ENCODE assay signal across 15 mouse cellular contexts in the genomic region with DNA sequence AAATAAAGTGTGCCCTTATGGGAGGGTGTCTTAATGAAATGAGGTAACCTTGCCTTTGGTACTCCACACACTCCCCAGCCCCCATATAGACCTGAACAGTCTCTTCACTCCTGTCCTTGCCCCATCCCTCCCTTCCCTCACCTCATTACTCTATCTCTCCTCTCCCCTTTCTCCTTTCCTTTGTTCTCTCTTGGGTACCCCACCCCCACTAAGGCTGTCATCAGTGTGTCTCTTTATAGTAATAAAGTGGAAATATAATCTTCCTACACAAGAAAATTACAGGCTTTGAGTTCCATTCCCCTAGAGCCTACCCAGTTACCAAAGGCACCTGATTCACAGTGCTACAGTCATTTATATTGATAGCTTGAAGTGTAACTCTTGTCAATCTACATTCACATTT.
"Had no signal": no experiment of that assay in that cellular context is flagged by ENCODE, and none has a peak within 500 bp of the region (broad histone marks: within the 10 kb centered on the region; RNA-seq: fewer than 3 reads in every experiment).

No protein-coding gene starts in this region.

- H3K27me3 ChIP-seq: lung, embryonic 15.5 days; megakaryocyte, embryonic 14.5 days; midbrain, embryonic 15.5 days; neural tube, embryonic 12.5 days; stomach, embryonic 15.5 days had no signal

- H3K4me3 ChIP-seq: lung, embryonic 15.5 days; megakaryocyte, embryonic 14.5 days; midbrain, embryonic 15.5 days; neural tube, embryonic 12.5 days; stomach, embryonic 15.5 days had no signal

- ATAC-seq: liver, postnatal 0 days; lung, postnatal 0 days; midbrain, embryonic 15.5 days had no signal

- H3K9me3 ChIP-seq: lung, embryonic 15.5 days; megakaryocyte, embryonic 14.5 days; midbrain, embryonic 15.5 days; neural tube, embryonic 12.5 days; stomach, embryonic 15.5 days had no signal

- H3K9ac ChIP-seq: liver, postnatal 0 days; lung, embryonic 15.5 days; midbrain, embryonic 15.5 days; neural tube, embryonic 12.5 days; stomach, embryonic 15.5 days had no signal

- H3K36me3 ChIP-seq: lung, embryonic 15.5 days; midbrain, embryonic 15.5 days; neural tube, embryonic 12.5 days; stomach, embryonic 15.5 days had no signal

- H3K4me2 ChIP-seq: lung, embryonic 15.5 days; midbrain, embryonic 11.5 days; midbrain, embryonic 15.5 days; neural tube, embryonic 12.5 days; stomach, embryonic 15.5 days had no signal

- DNase-seq: liver, postnatal 0 days; lung, adult 2 months; lung, postnatal 14 days; lung, postnatal 36 days; right cerebral cortex, postnatal 14 days; thymus, adult 2 months had no signal

- H3K4me1 ChIP-seq: stomach, embryonic 15.5 days had no signal

- H3K27ac ChIP-seq: macrophage; midbrain, embryonic 15.5 days; neural tube, embryonic 12.5 days; stomach, embryonic 15.5 days; stomach, postnatal 0 days had no signal
